Mouse (Mus musculus) thymus, adult 2 months (tissue): ENCODE results near the gene Pde2a.

Experiments
- CTCF ChIP-seq: fragments of 200-500 bp; IDR thresholded peaks from 2 replicates; pipeline ENCODE4 v1.5.1; 2012; ENCODE audit warnings: mild to moderate bottlenecking, control low read depth, low read length, moderate library complexity, borderline replicate concordance; ENCODE audit not compliant: control insufficient read depth, poor library complexity, insufficient read depth; ENCODE audit errors: extremely low read depth
- POLR2A ChIP-seq: fragments of 200-500 bp; IDR thresholded peaks from 2 replicates; pipeline ENCODE4 v1.6.1; 2012; ENCODE audit warnings: mild to moderate bottlenecking, low read length, control low read depth, moderate library complexity; ENCODE audit not compliant: control insufficient read depth, poor library complexity, insufficient read depth; ENCODE audit errors: extremely low read depth

- no peak for TF ChIP-seq POLR2A
- TF ChIP-seq CTCF, result no peak
These were observed 78.2 kb downstream of the Pde2a start for GRCm38 (mm10) chr7:101499701-101500100.
